In genomic region chr9:35522821-35523515, GRCm38 (mm10) we compare ENCODE assay signal across 12 mouse cellular contexts. TPM values are rescaled to one million over a fixed set of nuclear protein-coding genes. Genes with fewer than 3 reads are reported as not detected.
DNase-seq lines count a peak whose midpoint lies in the region; ATAC-seq and TF ChIP-seq lines count a peak whose summit lies in the region.
"Had no signal": no experiment of that assay in that cellular context is flagged by ENCODE, and none has a peak within 500 bp of the region (broad histone marks: within the 10 kb centered on the region; RNA-seq: fewer than 3 reads in every experiment).

No protein-coding gene starts in this region.

- no peak for TF ChIP-seq POLR2A in limb, embryonic 14.5 days (IDR thresholded peaks at IDR 0.05; ENCODE audit: borderline replicate concordance, extremely low read depth, insufficient read depth, insufficient read length)
- TF ChIP-seq POLR2A in cerebellum, adult 2 months (IDR thresholded peaks at IDR 0.05; ENCODE audit: borderline replicate concordance, insufficient read depth, low read length) = no peak

- H3K36me3 ChIP-seq in lung, embryonic 15.5 days = no peaks in the 10 kb centered on the region
- no peaks in the 10 kb centered on the region for H3K36me3 ChIP-seq in limb, embryonic 14.5 days (ENCODE audit: control insufficient read depth, insufficient read depth, low read length)
- H3K36me3 ChIP-seq: liver, embryonic 12.5 days had no signal

- H3K27ac ChIP-seq in gastrocnemius, adult 2 months = peak overlapping the region; percentile 67; the same call in 1 of the 2 replicates
- H3K27ac ChIP-seq in lung, embryonic 15.5 days = peak overlapping the region; percentile 37; the same call in 1 of the 2 replicates
- H3K27ac ChIP-seq in limb, embryonic 14.5 days (replicated peaks; ENCODE audit: low read depth, low read length) = peak overlapping the region; percentile 85
- no peak overlapping the region for H3K27ac ChIP-seq in cerebellum, adult 2 months (ENCODE audit: insufficient read depth, low read length)
- H3K27ac ChIP-seq: liver, embryonic 12.5 days had no signal

- intact Hi-C loops in gastrocnemius, adult 2 months (cut with DNase I) = loop anchor here (5.0 kb wide), 1 partner anchor 101 kb away; the partner anchor contains the start of gene Cdon

- no peak for DNase-seq in gastrocnemius, adult 2 months
- no peak for DNase-seq in gastrocnemius, postnatal 10 days
- DNase-seq in lung, postnatal 14 days = no peak
- DNase-seq in fat pad, adult 2 months (ENCODE audit: extremely low read depth, low read depth, low spot score) = peak; percentile 88
- peak; percentile 56 for DNase-seq in limb, embryonic 14.5 days (ENCODE audit: low spot score)
- DNase-seq in cerebellum, adult 2 months = no peak
- DNase-seq in kidney, adult 8-10 months = no peak

- H3K4me2 ChIP-seq in lung, embryonic 15.5 days = no peak overlapping the region
- H3K4me2 ChIP-seq in limb, embryonic 14.5 days (replicated peaks; ENCODE audit: low read depth, low read length, severe bottlenecking) = no peak overlapping the region
- H3K4me2 ChIP-seq: liver, embryonic 12.5 days had no signal

- WGBS in lung, embryonic 15.5 days = 49% methylated on average over 1 of the region's 1 CpGs
- WGBS in limb, embryonic 14.5 days = 52% methylated on average over 1 of the region's 1 CpGs
- WGBS in cerebellum, adult 2 months = 95% methylated on average over 1 of the region's 1 CpGs

- no peak overlapping the region for H3K4me3 ChIP-seq in gastrocnemius, adult 2 months
- H3K4me3 ChIP-seq in lung, embryonic 15.5 days = no peak overlapping the region
- H3K4me3 ChIP-seq in limb, embryonic 14.5 days (replicated peaks; ENCODE audit: low read length) = no peak overlapping the region
- no peak overlapping the region for H3K4me3 ChIP-seq in cerebellum, adult 2 months (replicated peaks; ENCODE audit: insufficient read depth, low read depth, low read length)
- H3K4me3 ChIP-seq: liver, embryonic 12.5 days had no signal

- H3K4me1 ChIP-seq in lung, embryonic 15.5 days = peaks cover 17% of the 10 kb centered on the region
- H3K4me1 ChIP-seq in limb, embryonic 14.5 days (ENCODE audit: control insufficient read depth, insufficient read depth, low read length) = peaks cover 35% of the 10 kb centered on the region
- H3K4me1 ChIP-seq in cerebellum, adult 2 months (ENCODE audit: control insufficient read depth, insufficient read depth, low read length) = no peaks in the 10 kb centered on the region
- H3K4me1 ChIP-seq: liver, embryonic 12.5 days had no signal

- no peak overlapping the region for H3K9ac ChIP-seq in lung, embryonic 15.5 days
- H3K9ac ChIP-seq in limb, embryonic 14.5 days (ENCODE audit: low read depth, low read length, severe bottlenecking) = no peak overlapping the region
- H3K9ac ChIP-seq: liver, embryonic 12.5 days had no signal

- no peaks in the 10 kb centered on the region for H3K9me3 ChIP-seq in lung, embryonic 15.5 days
- no peaks in the 10 kb centered on the region for H3K9me3 ChIP-seq in limb, embryonic 14.5 days (ENCODE audit: control insufficient read depth, low read length)
- H3K9me3 ChIP-seq: liver, embryonic 12.5 days had no signal

- no peaks in the 10 kb centered on the region; the same call in 1 of the 2 replicates for H3K27me3 ChIP-seq in lung, embryonic 15.5 days
- no peaks in the 10 kb centered on the region for H3K27me3 ChIP-seq in limb, embryonic 14.5 days (ENCODE audit: control insufficient read depth, insufficient read depth, low read length)
- H3K27me3 ChIP-seq in cerebellum, adult 2 months (ENCODE audit: control insufficient read depth, insufficient read depth, low read length) = no peaks in the 10 kb centered on the region
- H3K27me3 ChIP-seq: liver, embryonic 12.5 days had no signal

- no peak for ATAC-seq in lung, embryonic 15.5 days (ENCODE audit: borderline replicate concordance, extremely low read depth, low FRiP score, low TSS enrichment)
- no peak for ATAC-seq in limb, embryonic 14.5 days (ENCODE audit: low FRiP score, low read depth)
- ATAC-seq: liver, embryonic 12.5 days had no signal

- TF ChIP-seq CTCF in gastrocnemius, adult 2 months (IDR thresholded peaks at IDR 0.05) = no peak
- no peak for TF ChIP-seq CTCF in cerebellum, adult 2 months (IDR thresholded peaks at IDR 0.05; ENCODE audit: borderline replicate concordance, insufficient read depth, low read depth, low read length)

RNA-seq across cellular contexts. Expression of gene Gm1113, which starts 4.9 kb away (rescaled TPM):
- total RNA-seq in gastrocnemius, adult 2 months (2021) = not detected
- total RNA-seq in gastrocnemius, postnatal 10 days (2021) = not detected
- polyA plus RNA-seq in lung, embryonic 15.5 days (2015; fragmentation: Nextera tagmentation; extraction: Ambion mirVana) = not detected in 2 replicates
- polyA plus RNA-seq in limb, embryonic 14.5 days (2012; rRNA removed) = not detected in 2 replicates
- not detected in 2 replicates for polyA plus RNA-seq in limb, embryonic 14.5 days (2014; fragmentation: Nextera tagmentation; extraction: Ambion mirVana)
- not detected in 2 replicates for polyA plus RNA-seq in cerebellum, adult 2 months (2012; rRNA removed)
- total RNA-seq: adrenal gland, postnatal 4 days; layer of hippocampus, postnatal 10 days had no signal
- polyA plus RNA-seq: liver, embryonic 12.5 days; urinary bladder, adult 2 months had no signal

RNA-seq across cellular contexts. Expression of gene Ddx25, which starts 35.4 kb away (rescaled TPM):
- total RNA-seq in gastrocnemius, adult 2 months (2021) = not detected
- total RNA-seq in gastrocnemius, postnatal 10 days (2021) = under 1 TPM; 0.05 to 0.09 TPM
- 1.2 and 1.3 TPM in 2 replicates for polyA plus RNA-seq in lung, embryonic 15.5 days (2015; fragmentation: Nextera tagmentation; extraction: Ambion mirVana)
- polyA plus RNA-seq in limb, embryonic 14.5 days (2012; rRNA removed) = 1.9 and 2.3 TPM in 2 replicates
- 3.0 TPM in 2 replicates for polyA plus RNA-seq in limb, embryonic 14.5 days (2014; fragmentation: Nextera tagmentation; extraction: Ambion mirVana)
- polyA plus RNA-seq in cerebellum, adult 2 months (2012; rRNA removed) = 19.2 TPM in 2 replicates
- polyA plus RNA-seq: urinary bladder, adult 2 months had no signal

RNA-seq across cellular contexts. Expression of gene Pus3, which starts 35.4 kb away (rescaled TPM):
- 1 to 10 TPM; 9.0 to 9.1 TPM for total RNA-seq in gastrocnemius, adult 2 months (2021)
- total RNA-seq in gastrocnemius, postnatal 10 days (2021) = 10 to 100 TPM; 10.6 to 11.9 TPM
- polyA plus RNA-seq in lung, embryonic 15.5 days (2015; fragmentation: Nextera tagmentation; extraction: Ambion mirVana) = 15.1 and 15.9 TPM in 2 replicates
- 13.1 and 20.8 TPM in 2 replicates for polyA plus RNA-seq in limb, embryonic 14.5 days (2012; rRNA removed)
- 18.2 and 21.7 TPM in 2 replicates for polyA plus RNA-seq in limb, embryonic 14.5 days (2014; fragmentation: Nextera tagmentation; extraction: Ambion mirVana)
- 13.1 and 13.7 TPM in 2 replicates for polyA plus RNA-seq in cerebellum, adult 2 months (2012; rRNA removed)

RNA-seq across cellular contexts. Expression of gene Pate2, which starts 47.1 kb away (rescaled TPM):
- not detected for total RNA-seq in gastrocnemius, adult 2 months (2021)
- total RNA-seq in gastrocnemius, postnatal 10 days (2021) = under 1 TPM; 0.23 to 0.52 TPM
- polyA plus RNA-seq in lung, embryonic 15.5 days (2015; fragmentation: Nextera tagmentation; extraction: Ambion mirVana) = 0.72 TPM in 2 replicates
- polyA plus RNA-seq in limb, embryonic 14.5 days (2012; rRNA removed) = 0.53 and 0.97 TPM in 2 replicates
- 0.37 and 0.55 TPM in 2 replicates for polyA plus RNA-seq in limb, embryonic 14.5 days (2014; fragmentation: Nextera tagmentation; extraction: Ambion mirVana)
- 0.31 and 0.32 TPM in 2 replicates for polyA plus RNA-seq in cerebellum, adult 2 months (2012; rRNA removed)

RNA-seq across cellular contexts. Expression of gene Hyls1, which starts 47.2 kb away (rescaled TPM):
- 1 to 10 TPM; 1.2 to 1.3 TPM for total RNA-seq in gastrocnemius, adult 2 months (2021)
- total RNA-seq in gastrocnemius, postnatal 10 days (2021) = 1 to 10 TPM; 1.4 to 2.3 TPM
- polyA plus RNA-seq in lung, embryonic 15.5 days (2015; fragmentation: Nextera tagmentation; extraction: Ambion mirVana) = 19.0 and 19.5 TPM in 2 replicates
- 8.1 and 10.8 TPM in 2 replicates for polyA plus RNA-seq in limb, embryonic 14.5 days (2012; rRNA removed)
- 15.4 and 15.8 TPM in 2 replicates for polyA plus RNA-seq in limb, embryonic 14.5 days (2014; fragmentation: Nextera tagmentation; extraction: Ambion mirVana)
- polyA plus RNA-seq in cerebellum, adult 2 months (2012; rRNA removed) = 7.7 and 8.6 TPM in 2 replicates

Comparison
In these comparisons a context has a peak if more than half of its experiments do, and no peak if none do; other contexts are left out.
1. DNase-seq: peak in fat pad, adult 2 months (single experiment) and limb, embryonic 14.5 days (single experiment); none in gastrocnemius, adult 2 months (single experiment), gastrocnemius, postnatal 10 days (single experiment), lung, postnatal 14 days (single experiment), cerebellum, adult 2 months (0 of 2) and kidney, adult 8-10 months (0 of 2).